Mouse (Mus musculus) Patski (cell line): ENCODE data around the gene Mettl22. TPM values are rescaled to one million over a fixed set of nuclear protein-coding genes. Genes with fewer than 3 reads are reported as not detected.

Experiments
- ATAC-seq: fragments of 100-300 bp; one replicate; pipeline ENCODE4 v1.8.0; 2021
- CTCF ChIA-PET: fragments of 350-600 bp; sonication (Branson Sonifier 250); formaldehyde crosslinking; loops from one replicate; lab custom pipeline; 2022; ENCODE audit warnings: inconsistent platforms; lab: Charles Lee
- POLR2A ChIA-PET: fragments of 350-600 bp; sonication (Branson Sonifier 250); formaldehyde crosslinking; loops from one replicate; lab custom pipeline; 2022; ENCODE audit warnings: antibody characterized with exemption, inconsistent platforms; lab: Charles Lee
- DNase-seq: peaks from one replicate; pipeline ENCODE4 v3.0.0-alpha.2; 2011; ENCODE audit warnings: low read depth, low spot score
- H3K27me3 ChIP-seq: fragments of 371-371 bp; one replicate; pipeline ENCODE4 v1.5.1; 2021
- CTCF ChIP-seq: fragments of 100-300 bp; IDR thresholded peaks from one replicate; pipeline ENCODE4 v1.5.1; 2021
- in situ Hi-C: fragments of 300-500 bp; cut with MboI; formaldehyde crosslinking; loops from 3 replicates; pipeline ENCODE4 v1.11.1; 2018; ENCODE audit warnings: low pct_unique_long_range_greater_than_20kb, mixed read lengths
- polyA plus RNA-seq: library from polyadenylated mRNA; unstranded; gene quantifications from one replicate; pipeline ENCODE4 v1.2.3, GENCODE M21; 2021

Mettl22 gene
- polyA plus RNA-seq, 1 experiment from 2014 or later: 12.6 TPM

DNA sequence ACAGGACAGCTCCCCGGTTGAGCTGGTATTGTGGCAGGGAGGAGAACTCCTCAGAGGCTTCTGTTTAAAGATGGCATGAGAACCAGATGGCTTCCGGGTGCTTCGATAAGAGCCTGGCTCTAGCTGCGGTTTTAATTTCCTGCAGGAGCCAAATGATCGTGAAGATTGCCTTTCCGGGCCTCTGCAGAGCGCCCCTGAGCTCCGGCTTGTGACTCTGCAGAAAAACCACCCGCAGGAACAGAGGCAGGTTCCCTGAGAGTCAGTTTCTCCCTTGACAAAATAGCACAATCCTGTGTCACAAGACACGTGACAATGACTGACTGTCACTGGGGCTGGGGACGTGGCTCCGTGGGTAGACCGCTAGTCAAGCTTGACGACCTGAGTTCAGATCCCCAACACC is 59.4 kb downstream of the Mettl22 start:
- H3K27me3 ChIP-seq: no peaks in the 10 kb centered on the region
- DNase-seq (no peak), ATAC-seq (no peak)
- in situ Hi-C loops: no loop called here
- no peak for TF ChIP-seq CTCF
- POLR2A ChIA-PET: no interaction called here
- CTCF ChIA-PET: interaction anchor here (0.8 kb wide), 1 partner anchor 26 kb away, joined by 3 read pairs; no protein-coding TSS in a partner anchor

DNA sequence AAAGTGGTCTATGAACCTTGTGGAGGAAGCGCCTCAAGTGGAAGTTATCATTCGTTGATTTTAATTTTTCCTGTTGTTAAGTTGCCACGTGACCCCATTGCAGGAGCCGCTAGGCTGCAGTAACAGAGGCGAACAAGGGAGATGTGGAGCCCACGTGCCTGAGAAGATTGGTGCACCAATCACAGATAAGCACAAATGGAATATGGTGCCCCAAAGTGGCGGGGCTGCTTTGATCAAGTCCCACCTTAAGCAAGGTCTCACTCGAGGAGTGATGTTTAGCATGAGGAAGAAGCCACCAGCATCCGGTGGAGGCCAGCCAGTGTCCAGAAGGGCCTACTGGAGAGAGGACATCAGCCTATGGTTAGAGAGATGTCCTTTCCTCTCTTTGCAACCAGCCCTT is 61.9 kb downstream of the Mettl22 start:
- DNase-seq (no peak), ATAC-seq (no peak)
- POLR2A ChIA-PET: no interaction called here
- in situ Hi-C loops: no loop called here
- no peak for TF ChIP-seq CTCF
- CTCF ChIA-PET: interaction anchor here (1.3 kb wide), 1 partner anchor 9 kb away, joined by 4 read pairs; no protein-coding TSS in a partner anchor
- no peaks in the 10 kb centered on the region for H3K27me3 ChIP-seq

DNA sequence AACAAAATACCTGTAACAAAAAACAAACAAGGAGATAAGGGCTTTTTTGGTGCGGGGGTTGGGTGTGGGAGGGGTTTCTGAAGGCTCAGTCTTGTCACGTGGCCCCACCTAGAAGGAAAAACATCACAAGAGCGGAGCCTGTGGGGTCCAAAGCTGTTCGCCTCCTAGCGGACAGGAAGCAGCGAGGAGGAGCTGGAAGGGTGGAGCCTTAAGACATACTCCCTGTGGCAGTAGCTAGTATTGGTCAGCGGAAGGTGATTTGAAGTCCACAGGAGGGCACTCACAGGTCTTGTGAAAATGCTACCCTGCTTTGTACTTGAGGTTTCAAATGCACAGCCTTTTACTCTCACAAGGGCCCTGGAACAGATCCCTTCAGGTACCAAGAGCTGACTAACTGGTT is 62.3 kb downstream of the Mettl22 start:
- POLR2A ChIA-PET: no interaction called here
- CTCF ChIA-PET: no interaction called here
- ATAC-seq (no peak), DNase-seq (no peak)
- TF ChIP-seq CTCF: no peak
- in situ Hi-C loops: no loop called here
- H3K27me3 ChIP-seq: no peaks in the 10 kb centered on the region

DNA sequence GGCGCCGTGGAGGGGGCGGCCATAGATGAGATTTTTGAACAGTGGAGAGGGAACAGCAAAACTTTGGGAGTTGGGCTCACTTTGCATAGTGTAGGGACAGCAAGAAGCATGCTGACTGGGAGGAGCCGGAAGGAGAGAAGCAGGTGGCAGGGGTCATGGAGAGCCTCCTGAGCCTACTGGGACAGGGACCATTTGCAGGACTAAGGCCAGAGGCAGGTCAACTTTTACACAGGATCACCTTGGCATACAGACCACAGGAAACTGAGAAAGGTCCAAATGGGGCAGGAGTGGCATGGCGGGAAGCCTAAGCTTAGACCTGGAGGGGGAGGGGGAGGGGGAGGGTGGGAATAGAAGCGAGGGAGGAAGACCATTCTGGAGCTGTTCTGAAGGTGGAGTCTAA is 62.9 kb downstream of the Mettl22 start:
- ChIA-PET CTCF (no interaction called here), POLR2A (no interaction called here)
- in situ Hi-C loops: no loop called here
- DNase-seq (no peak), ATAC-seq (no peak)
- no peak for TF ChIP-seq CTCF
- H3K27me3 ChIP-seq: no peaks in the 10 kb centered on the region

DNA sequence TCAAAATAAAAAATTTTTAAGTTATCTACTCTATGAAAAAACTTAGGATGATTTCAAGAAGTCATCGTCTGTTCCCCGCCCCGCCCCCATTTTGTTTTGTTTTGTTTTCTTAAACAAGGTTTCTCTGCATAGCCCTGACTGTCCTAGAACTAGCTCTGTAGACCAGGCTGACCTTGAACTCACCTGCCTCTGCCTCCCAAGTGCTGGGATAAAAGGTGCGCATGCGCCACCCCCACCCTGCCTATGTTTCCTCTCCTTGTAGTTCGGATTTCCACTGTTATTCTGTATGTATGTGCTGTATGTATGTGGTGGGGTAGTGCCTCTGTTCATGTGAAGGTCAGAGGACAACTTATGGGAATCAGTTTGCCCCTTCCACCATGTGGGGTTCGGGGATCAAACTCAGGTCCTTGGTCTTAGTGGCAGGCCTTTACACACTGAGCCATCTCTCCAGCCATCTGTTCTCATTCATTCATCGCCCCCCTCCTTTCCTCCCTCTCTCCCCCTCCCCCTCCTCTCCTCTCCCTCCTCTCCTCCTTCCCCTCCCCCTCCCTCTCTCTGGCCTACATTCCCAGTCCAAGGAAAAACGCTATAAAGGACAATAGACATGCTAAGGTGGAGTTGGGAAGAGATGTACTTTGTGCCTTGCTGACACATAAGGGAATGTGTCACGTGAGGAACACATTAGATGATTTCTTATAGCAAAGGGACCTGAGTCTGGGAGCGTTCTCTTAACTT is 64.0 kb downstream of the Mettl22 start:
- ATAC-seq: no peak
- TF ChIP-seq CTCF: no peak
- ChIA-PET POLR2A (no interaction called here), CTCF (no interaction called here)
- H3K27me3 ChIP-seq: no peaks in the 10 kb centered on the region
- no peak for DNase-seq
- in situ Hi-C loops: no loop called here

DNA sequence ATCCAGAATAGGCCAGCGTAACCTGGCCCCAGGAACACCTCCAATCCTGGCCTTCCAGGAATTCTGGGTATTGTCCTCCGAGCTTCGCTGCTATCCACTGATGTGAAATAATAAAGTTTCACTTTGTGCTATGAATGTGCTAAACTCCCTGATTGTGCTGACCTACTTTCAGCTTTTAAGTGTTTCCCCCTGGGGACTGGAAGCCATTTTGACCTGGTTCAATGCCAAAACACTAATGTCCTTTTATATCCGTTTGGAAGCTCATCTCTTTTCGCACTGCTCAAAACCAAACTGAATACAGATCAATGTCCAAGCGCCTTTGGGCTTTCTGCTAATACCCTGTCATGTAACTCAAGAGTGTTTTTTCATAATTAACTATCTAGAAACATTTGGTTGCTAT is 64.8 kb downstream of the Mettl22 start:
- H3K27me3 ChIP-seq: no peaks in the 10 kb centered on the region
- no peak for TF ChIP-seq CTCF
- no peak for DNase-seq
- no peak for ATAC-seq
- CTCF ChIA-PET: no interaction called here
- in situ Hi-C loops: no loop called here
- POLR2A ChIA-PET: no interaction called here

DNA sequence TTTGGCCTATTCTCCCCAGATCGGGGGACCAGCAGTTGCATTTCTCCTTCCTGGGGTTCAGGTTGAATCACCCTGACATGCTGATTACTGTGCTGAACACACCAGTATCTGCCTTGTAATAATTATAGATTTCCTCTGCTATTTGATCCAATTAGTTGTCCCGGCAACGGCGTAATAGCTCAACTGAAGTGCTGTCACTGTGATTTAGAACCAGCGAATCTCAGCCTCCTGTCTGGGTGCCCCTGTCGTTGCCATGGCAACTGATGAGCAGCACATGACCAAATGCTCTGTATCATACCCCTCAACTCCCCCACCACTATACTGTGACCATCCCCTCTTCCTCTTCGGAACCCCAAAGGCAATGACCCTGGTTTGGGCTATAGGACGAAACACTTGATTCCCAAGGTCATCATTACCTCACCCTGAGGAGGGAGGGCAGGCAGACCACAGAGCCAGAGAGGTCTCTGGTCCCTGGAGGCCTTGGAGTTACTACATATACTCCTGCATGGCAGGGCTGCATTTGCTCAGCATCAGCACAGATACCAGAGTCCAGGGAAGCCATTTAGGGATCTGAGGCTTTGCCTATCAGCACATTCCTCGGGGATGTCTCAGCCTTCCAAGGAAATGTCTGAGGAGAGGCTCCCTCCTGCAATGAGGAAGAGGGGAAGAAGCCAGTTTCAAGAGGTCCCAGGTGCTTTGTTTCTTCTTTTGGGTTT is 68.7 kb downstream of the Mettl22 start:
- ATAC-seq (no peak), DNase-seq (no peak)
- in situ Hi-C loops: no loop called here
- ChIA-PET POLR2A (no interaction called here), CTCF (interaction anchor here (1.3 kb wide), 1 partner anchor 24 kb away, joined by 3 read pairs; no protein-coding TSS in a partner anchor)
- H3K27me3 ChIP-seq: no peaks in the 10 kb centered on the region
- no peak for TF ChIP-seq CTCF

Other genes starting within 250 kb of the Mettl22 start
- not detected for gene Tmem114, start 45.7 kb upstream of the Mettl22 start, polyA plus RNA-seq
- 25.8 TPM for gene Abat, start 42.6 kb downstream of the Mettl22 start, polyA plus RNA-seq
- gene Pmm2, start 166.9 kb downstream of the Mettl22 start, polyA plus RNA-seq: 48.5 TPM
- 12.6 TPM for gene Tmem186, start 166.9 kb downstream of the Mettl22 start, polyA plus RNA-seq
- gene Carhsp1, start 201.4 kb downstream of the Mettl22 start, polyA plus RNA-seq: 92.6 TPM
- gene Gm5767, start 210.0 kb downstream of the Mettl22 start, polyA plus RNA-seq: not detected